Mouse (Mus musculus): ENCODE results near the gene Tmem39a. TPM values are rescaled to one million over a fixed set of nuclear protein-coding genes. Genes with fewer than 3 reads are reported as not detected.

The Tmem39a gene
- total RNA-seq (2021) = 74.4 and 80.8 TPM in 2 replicates
- long read RNA-seq, transcript Tmem39a-201 (9 exons, 2,871 nt) = major isoform, 16 of 23 reads
- long read RNA-seq, partial matches to known transcripts = 1 of 23 reads
- long read RNA-seq, other reads (novel, unspliced or antisense) = 5 of 23 reads

DNA sequence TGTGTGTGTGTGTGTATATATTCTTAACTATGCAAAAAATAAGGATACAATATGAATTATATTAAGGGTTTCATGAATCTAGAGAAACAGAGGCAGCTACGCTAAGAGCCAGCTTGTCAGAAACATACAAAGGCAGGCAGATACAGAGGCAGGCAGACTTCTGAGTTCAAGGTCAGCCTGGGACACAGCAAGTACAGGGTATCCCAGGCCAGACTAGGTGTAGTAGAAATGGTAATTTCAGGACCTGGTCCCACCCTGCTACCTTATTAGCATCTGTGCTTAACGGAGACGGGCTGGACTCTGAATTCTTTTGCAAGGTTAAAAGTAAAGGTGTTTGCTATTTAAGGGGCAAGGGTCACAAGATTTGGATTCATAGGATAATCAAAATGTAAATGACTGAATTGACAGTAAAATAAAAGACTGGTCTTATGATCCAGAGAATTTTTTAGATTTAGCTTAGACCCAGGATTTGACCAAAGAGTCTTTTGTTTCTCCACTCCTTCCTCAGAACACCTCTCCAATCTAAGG lies at the start of gene Tmem39a:
Gene Tmem39a, plus strand, starts transcription at position 478 of the 528 bp plus-strand sequence.
- no peak for DNase-seq

GRCm38 (mm10) chr16:38510846-38511245 lies 47.7 kb upstream of the Tmem39a start:
- DNase-seq = no peak

GRCm38 (mm10) chr16:38519140-38519539 lies 39.4 kb upstream of the Tmem39a start:
- no peak for DNase-seq

- DNase-seq = no peak
Measured at GRCm38 (mm10) chr16:38521211-38521987, 37.1 kb upstream of the Tmem39a start.

- peak; percentile 96 for DNase-seq
Measured at GRCm38 (mm10) chr16:38522129-38523084, 36.1 kb upstream of the Tmem39a start, which contains the start of gene Timmdc1. TSS of gene Timmdc1 (minus strand) at chr16:38522663.

DNA sequence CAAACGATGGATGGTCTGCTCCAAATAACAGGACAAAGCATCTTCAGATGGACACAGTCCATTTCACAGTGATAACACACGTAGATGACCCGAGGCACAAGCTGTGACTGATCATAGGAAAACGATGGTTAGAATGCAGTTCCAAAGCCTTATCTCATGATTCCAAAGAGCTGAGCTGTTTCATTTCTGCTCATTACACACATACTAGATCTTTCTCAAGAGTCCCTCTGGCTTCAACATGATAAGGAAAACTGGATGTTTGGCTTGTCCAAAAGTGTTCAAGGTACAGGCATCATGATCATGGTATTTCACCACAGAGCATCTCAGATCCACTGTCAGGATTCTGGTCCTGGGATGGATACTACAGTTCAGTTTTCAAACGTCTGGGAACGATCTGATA lies 32.2 kb upstream of the Tmem39a start:
- DNase-seq = no peak

GRCm38 (mm10) chr16:38536544-38537146 lies 21.9 kb upstream of the Tmem39a start:
- DNase-seq = peak; percentile 77

GRCm38 (mm10) chr16:38538716-38539380 lies 19.6 kb upstream of the Tmem39a start:
- no peak for DNase-seq

GRCm38 (mm10) chr16:38548000-38548399 lies 10.5 kb upstream of the Tmem39a start:
- DNase-seq = no peak

- peak; percentile 79 for DNase-seq
Measured at GRCm38 (mm10) chr16:38549479-38550396, 8.8 kb upstream of the Tmem39a start, which contains the start of gene Poglut1. TSS of gene Poglut1 (minus strand) at chr16:38550258.

DNA sequence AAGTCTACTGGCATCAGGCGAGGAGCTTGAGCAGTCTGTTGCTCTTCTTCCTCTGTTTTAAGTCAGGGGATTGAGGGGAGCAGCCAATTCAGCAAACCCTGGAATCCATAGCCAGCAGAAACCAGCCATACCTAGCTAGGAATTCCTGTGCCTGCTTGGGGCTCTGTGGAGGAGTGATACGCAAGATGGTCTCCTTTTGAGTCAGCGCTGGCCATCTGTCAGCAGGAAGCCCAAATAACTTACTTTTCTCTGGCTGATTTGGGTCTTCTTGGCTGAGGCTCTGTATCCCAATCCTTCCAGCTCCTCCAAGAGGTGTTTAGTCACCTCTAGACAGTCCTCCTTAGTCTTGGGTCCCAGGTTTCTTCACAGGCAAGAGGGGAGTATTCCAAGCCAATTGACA lies 2.5 kb upstream of the Tmem39a start:
- DNase-seq = no peak

GRCm38 (mm10) chr16:38562131-38562967 lies 3.9 kb downstream of the Tmem39a start:
- peak; percentile 96 for DNase-seq

DNA sequence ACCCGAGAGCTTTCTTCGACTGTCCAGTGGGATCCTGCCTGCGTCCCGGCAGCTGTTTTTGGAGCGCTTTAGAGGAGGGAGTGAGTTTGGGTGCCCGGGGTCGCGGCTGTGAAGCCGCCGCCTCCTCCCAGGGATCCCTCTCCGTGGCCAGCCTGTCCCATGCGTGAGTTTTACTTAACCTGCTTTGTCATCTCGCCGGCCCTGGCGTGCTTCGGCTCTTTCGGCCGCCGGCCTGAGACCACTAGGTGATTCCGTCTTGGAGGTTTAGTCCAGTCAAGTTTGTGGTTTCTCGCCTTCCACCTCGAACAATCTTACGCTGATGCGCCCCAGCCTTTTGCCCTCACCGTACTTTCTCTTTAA lies 4.5 kb downstream of the Tmem39a start:
- no peak for DNase-seq

GRCm38 (mm10) chr16:38563516-38563915 lies 5.0 kb downstream of the Tmem39a start:
- no peak for DNase-seq

DNA sequence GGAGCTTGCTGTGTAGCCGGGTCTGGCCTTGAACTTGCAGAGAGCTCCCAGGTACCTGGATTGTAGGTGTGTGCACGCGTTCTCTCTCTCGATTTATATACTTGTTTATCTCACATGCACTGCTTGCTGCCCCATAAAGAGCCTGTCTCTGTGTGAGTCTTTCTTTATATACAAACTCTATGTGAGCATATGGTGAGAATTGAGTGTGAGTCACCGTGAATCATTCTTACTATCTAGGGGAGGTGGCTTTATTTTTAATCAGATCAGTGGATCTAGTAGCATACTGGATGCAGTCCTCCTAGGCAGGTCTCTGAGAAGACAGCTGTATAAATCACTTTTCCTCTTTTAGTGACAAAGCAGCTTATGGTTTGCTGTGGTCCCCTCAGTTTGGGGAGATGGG lies 9.7 kb downstream of the Tmem39a start:
- DNase-seq = no peak

DNA sequence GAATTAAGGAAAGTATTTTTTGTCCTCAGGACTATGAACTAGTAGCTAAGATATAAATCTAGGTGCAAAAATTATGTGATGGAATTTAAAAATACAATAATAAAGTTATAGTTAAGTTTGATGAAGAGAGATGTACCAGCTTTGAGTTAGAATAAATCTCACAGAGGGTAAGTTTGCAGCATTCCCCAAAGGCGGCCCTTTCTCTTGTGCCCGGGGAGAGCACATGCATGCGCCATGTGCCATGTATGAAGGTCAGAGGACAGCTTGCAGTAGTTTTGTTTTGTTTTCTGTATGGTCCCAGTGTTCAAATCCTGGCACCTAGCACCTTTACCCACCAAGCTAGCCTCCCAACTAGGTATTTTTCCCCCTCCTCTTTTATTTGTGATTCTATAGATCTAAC lies 13.0 kb downstream of the Tmem39a start:
- no peak for DNase-seq

GRCm38 (mm10) chr16:38584761-38585160 lies 26.3 kb downstream of the Tmem39a start:
- no peak for DNase-seq

DNA sequence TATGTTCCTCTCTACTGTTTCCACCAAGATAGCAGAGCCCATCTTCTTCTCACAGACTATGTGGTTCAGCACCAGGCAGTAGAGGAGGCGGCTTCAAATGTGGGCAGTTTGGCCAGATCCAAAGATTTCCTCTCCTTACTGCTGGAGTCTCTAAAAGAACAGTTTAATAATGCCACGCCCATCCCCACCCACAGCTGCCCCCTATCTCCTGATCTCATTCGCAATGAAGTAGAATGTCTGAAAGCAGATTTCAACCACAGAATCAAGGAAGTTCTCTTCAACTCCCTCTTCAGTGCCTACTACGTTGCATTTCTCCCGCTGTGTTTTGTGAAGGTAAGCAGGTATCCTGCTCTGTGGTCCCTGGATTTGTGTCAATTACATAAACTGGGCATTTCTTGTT lies 26.7 kb downstream of the Tmem39a start:
- DNase-seq = no peak

GRCm38 (mm10) chr16:38587163-38587562 lies 28.7 kb downstream of the Tmem39a start:
- DNase-seq = no peak

Measured in adrenal gland, postnatal 25 days (tissue).